Mouse (Mus musculus): Measurements from ENCODE around the gene Smg1.

The Smg1 gene

GRCm38 (mm10) chr7:118129430-118130041 lies 113.9 kb downstream of the Smg1 start, which contains the start of gene Arl6ip1:
TSS of gene Arl6ip1 (minus strand) at chr7:118129662.
- peak; percentile 96 for DNase-seq

DNA sequence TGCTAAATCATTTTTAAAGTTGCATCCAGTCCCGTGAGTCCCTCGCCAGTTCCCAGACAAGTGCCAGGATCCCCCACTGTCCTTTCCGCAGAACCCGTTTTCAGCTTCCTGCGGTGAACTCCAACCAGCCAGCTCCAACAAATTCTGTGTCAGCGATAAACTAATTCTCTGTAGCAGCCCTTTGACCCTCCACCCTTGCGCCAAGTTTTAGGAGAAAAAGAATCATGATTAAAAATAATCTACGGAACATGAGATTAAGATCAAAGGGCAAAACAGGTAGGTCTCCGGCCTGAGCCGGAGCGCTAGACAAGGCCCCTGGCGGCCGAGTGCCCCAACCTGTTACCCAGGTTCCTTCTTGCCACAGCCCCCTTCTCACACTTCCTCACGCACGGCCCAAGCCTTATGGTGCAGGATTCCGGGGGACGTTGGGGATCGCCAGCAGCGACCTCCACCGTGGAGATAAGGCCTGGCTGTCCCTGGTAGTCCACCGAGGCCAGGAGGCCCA lies 114.5 kb downstream of the Smg1 start:
- peak; percentile 46 for DNase-seq

- no peak for DNase-seq
Measured at GRCm38 (mm10) chr7:118126219-118126875, 117.1 kb downstream of the Smg1 start.

DNA sequence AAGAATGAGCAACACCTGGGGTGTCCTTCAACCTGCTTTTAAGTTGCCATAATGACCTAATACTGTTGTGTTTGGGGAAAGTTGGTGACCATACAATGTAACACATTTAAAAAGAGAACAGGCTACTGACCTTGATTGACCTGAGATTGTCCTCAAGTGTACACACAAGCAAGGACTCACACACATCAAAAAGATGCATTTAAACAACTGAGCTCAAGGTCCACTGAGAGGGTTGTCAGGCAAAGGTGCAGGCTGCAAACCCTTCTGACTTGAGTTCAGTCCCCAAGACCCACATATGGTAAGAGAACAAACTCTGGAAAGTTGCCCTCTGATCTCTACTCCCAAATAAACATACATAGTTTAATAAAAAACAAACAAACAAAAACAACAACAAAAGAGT lies 117.7 kb downstream of the Smg1 start:
- no peak for DNase-seq

GRCm38 (mm10) chr7:118123512-118124411 lies 119.7 kb downstream of the Smg1 start:
- no peak for DNase-seq

DNA sequence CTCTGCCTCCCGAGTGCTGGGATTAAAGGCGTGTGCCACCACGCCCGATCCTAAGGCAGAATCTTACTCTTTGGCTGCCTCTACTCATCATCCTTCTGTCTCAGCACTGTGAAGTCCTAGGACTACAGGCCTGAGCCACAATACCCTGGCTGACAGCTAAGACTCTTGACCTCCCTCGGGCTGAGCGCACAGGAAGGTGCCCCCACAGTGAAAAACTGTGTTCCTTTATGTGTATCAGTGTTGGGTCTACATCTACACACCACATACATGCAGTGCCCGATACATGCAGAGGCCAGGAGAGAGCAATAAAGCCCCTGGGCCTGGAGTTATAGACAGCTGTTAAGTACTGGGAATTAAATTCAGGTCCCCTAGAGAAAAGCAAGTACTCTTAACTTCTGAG lies 121.2 kb downstream of the Smg1 start:
- no peak for DNase-seq

- DNase-seq: no peak
Measured at GRCm38 (mm10) chr7:118120654-118121053, 122.8 kb downstream of the Smg1 start.

- no peak for DNase-seq
Measured at GRCm38 (mm10) chr7:118119946-118120345, 123.5 kb downstream of the Smg1 start.

DNA sequence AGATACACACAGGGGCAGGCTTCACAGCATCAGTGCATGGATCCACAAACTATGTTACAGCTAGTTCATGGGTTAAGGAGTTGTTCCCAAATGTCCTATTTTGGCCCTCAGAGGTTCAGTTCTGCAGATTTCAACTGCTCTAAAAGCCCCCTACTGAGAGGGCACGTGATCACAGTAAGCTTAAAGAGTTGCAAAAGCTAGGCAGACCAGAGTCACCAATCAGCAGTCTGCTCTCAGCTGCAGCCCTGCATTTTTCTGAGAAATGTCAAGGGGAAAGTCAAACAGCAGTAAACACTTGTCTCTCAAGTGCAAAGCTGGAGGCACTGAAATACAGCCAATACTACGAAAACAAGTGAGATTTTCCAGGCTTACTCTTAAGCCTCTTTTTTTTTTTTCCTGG lies 124.3 kb downstream of the Smg1 start:
- no peak for DNase-seq

DNA sequence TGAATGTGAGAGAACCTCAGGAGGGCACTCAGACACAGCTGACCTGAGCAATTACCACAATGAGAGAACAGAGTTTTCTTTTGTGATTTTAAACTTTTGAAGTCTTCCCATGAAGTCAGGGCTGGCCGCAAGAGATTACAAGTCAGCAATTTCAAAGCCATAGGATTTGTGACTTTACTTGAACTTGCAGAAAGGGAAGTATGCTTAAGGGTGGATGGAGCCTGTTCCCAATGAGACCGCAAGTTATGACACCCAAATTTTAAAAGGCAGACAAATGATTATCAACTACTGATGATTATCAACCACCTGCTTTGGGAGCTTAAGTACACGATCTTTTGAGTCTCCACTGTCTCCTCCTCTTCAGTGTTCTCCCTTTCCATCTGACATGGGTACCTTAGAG lies 125.0 kb downstream of the Smg1 start:
- DNase-seq: no peak

GRCm38 (mm10) chr7:118117539-118118210 lies 125.8 kb downstream of the Smg1 start:
- no peak for DNase-seq

DNA sequence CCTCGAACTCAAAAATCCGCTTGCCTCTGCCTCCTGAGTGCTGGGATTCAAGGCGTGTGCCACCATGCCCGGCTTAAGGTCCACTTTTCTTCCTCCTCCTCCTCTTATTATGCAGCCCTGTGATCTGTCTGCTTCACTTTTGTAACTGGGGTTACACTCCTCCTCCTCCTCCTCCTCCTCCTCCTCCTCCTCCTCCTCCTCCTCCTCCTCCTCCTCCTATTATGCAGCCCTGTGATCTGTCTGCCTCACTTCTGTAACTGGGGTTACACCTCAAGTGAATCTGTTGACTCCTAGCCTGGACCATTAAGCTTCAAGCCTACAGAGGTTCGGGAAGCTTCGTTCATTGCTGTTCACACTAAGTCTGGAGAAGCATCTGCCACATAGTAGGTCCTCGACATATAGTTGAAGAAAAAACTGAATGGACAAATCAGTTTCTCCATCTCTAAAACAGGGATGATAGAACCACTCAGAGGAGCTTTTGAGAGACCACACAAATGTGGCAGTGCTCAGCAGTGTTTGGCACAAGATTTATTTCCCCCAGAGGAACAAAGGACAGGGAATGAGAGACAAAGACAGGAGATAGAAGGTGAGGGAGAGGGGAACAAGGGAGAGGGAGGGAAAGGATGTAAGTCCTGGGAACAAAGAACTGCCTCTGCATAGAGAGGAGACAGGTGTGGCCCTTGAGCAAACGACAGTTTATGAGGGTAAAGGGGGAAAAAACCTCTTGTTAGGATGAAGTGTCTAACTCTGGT lies 126.5 kb downstream of the Smg1 start:
- DNase-seq: no peak

- DNase-seq: peak; percentile 93
Measured at GRCm38 (mm10) chr7:118115877-118116568, 127.4 kb downstream of the Smg1 start, which contains the start of gene Rps15a. TSS of gene Rps15a (minus strand) at chr7:118116188.

DNA sequence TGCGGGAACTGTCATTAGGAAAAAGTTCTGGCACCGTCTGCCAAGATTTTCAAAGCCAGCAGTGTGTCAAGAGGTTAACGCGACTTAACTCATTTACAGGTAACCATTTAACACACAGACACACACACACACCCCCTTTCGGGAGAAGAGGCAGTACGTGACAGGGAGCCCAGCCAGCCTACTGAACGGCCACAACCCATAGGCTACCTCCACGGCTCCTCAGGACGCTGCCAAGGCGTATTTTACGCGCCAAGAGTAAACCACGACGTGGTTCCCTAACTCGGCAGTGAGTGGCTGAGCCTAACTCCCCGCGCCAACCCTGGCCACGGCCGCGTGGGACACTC lies 128.0 kb downstream of the Smg1 start:
- no peak for DNase-seq

- DNase-seq: no peak
Measured at GRCm38 (mm10) chr7:118113541-118114297, 129.8 kb downstream of the Smg1 start.

DNA sequence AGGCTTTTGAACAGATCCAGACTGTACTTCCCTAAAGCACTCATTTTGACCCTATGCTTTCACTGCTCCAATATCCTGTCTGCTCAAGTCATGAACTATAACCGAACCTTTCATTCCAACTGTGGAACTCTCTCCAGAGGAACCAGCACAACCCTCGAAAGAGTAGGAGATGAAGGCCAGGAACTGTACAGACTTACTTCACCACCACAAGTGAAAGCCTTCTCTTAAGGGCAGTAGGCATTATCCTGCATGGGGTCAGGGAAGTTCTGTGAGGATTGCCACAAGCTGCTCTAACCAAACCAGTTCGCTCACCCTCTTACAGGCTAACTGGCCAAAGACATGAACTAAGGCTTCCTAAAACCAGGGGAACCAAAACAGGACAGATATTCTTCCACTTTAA lies 132.3 kb downstream of the Smg1 start:
- no peak for DNase-seq

- no peak for DNase-seq
Measured at GRCm38 (mm10) chr7:118107671-118108070, 135.8 kb downstream of the Smg1 start.

GRCm38 (mm10) chr7:118104458-118105052 lies 138.9 kb downstream of the Smg1 start:
- no peak for DNase-seq

DNA sequence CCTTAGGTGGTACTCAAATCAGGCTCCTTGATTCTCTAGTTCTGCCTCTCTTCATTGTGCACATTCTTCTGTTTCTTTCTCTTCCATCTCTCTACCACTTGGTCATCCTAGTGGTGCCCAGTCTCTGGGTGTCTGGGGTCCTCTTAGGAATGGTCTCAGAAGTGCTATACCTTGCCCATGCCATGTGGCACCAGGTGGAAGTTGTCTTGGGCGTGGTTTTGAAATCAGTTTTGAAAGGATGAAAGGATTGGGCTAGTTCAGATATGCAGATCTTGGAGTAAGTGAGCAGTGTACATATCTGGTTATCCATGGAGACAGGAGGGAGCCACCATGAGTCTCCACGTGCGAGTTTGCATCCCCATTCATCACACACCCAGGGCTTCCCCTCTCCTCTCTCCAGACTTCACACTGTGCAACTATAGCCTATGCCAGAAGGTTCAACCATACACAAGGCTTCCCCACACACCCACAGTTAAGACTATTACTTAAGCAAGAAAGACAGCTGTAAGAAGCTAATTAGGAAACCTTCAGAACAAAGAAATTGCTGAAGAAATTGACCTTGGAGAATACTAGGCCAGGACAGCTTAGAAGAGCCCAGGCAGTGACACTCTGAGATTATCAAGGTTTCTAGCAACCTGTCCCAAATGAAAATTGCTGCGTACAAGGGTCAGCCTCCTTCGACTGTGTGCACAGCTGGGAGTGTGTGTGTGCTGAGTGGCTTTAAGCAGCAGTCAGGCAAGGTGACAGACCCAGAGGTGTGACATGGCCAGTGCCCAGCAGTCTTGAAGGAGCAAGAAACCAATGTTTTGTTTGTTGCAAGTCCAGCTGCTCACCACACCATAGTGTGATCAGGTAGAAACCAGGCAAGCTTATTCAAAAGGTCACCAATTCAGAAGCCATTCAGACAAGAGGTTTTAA lies 139.7 kb downstream of the Smg1 start:
- DNase-seq: no peak
